Comparison of ENCODE assay signal across 1 mouse cellular context in the genomic region with DNA sequence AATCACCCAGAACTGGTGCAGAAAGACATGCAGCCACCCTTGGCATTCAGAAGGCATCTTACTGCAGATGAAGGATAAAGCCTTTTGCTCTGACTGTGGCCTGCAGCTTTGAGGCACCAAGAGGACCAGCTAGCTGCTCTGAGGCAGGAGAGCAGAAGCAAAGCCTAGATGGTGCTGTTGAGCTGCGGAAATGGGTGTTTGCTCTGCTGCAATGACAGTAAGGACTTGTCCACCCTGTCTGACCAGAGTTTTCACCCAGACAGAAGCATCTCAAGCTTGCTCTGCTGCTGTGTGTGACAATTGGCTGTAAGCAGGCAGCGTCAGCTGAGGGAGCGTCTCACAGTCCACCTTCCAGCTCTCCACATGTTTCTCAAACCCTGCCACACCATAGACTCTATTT.
A peak's percentile ranks its signal among the peaks of the same experiment; 100 is the strongest.
TF ChIP-seq lines count a peak whose summit lies in the region.

No protein-coding gene starts in this region.

TF ChIP-seq in CH12.LX, 34 proteins besides CTCF, POLR2A, EP300 and RAD21:
- TF ChIP-seq SMC3 (IDR thresholded peaks at IDR 0.05; ENCODE audit: low read depth, low read length) = peak; percentile 60
